Mouse (Mus musculus): Measurements from ENCODE around the gene Cd8b1. TPM values are rescaled to one million over a fixed set of nuclear protein-coding genes. Genes with fewer than 3 reads are reported as not detected.

The Cd8b1 gene
- total RNA-seq, 2 experiments from 2014 or later: not detected

Other genes with a start within 250 kb of the Cd8b1 start
- gene Thnsl2, start 178.3 kb upstream of the Cd8b1 start, total RNA-seq (2021): 1 to 10 TPM; 3.2 to 3.9 TPM
- not detected for gene Fabp1, start 123.0 kb upstream of the Cd8b1 start, total RNA-seq (2021)
- 10 to 100 TPM; 14.8 to 16.6 TPM for gene Krcc1, start 51.1 kb upstream of the Cd8b1 start, total RNA-seq (2021)
- gene Smyd1, start 555 bp upstream of the Cd8b1 start, total RNA-seq (2021): 1 to 10 TPM; 1.4 to 4.0 TPM
- not detected for gene Cd8a, start 50.6 kb downstream of the Cd8b1 start, total RNA-seq (2021)
- 10 to 100 TPM; 80.0 to 82.7 TPM for gene Rmnd5a, start 117.8 kb downstream of the Cd8b1 start, total RNA-seq (2021)
- 10 to 100 TPM; 46.6 to 49.3 TPM for gene Rnf103, start 171.1 kb downstream of the Cd8b1 start, total RNA-seq (2021)
- 10 to 100 TPM; 80.4 to 84.7 TPM for gene Chmp3, start 221.0 kb downstream of the Cd8b1 start, total RNA-seq (2021)